Mouse (Mus musculus): ENCODE measurements around the gene Gm10382. TPM values are rescaled to one million over a fixed set of nuclear protein-coding genes. Genes with fewer than 3 reads are reported as not detected.
"Not testable (repeated sequence)": the region's sequence is repeated elsewhere in the genome, so short reads cannot be mapped to it uniquely, and the experiment has no call there.

Gm10382 gene
- polyA plus RNA-seq, 1 experiment from 2014 or later, result 0.18 TPM

DNA sequence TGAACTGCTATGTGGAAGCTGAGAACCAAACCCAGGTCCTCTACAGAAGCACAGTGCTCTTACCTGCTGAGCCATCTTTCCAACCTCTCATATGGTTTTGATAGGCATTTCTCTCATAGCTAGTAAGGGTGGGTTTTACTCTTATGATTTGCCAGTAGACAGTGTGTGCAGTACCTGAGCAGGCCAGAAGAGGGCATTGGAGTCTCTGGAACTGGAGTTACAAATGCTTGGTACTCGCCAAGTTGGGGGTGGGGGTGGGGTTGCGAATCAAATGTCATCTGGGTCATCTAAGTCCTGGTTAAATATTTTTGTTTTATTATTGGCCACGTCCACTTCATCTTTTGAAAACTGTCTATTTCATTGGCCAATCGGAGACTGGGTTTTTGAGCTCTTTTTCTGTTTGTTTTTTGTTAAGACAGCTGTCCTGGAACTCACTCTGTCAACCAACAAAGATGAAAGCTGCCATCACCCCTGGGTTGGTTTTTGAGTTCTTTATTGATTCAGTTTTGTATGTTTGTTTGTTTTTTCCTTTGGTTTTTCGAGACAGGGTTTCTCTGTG is 22.9 kb downstream of the Gm10382 start:
- peaks cover 26% of the 10 kb centered on the region for H3K36me3 ChIP-seq (ENCODE audit: control insufficient read depth, insufficient read depth, low read length)
- H3K4me3 ChIP-seq (ENCODE audit: low read depth, low read length), result no peak overlapping the region
- peaks cover 18% of the 10 kb centered on the region for H3K4me1 ChIP-seq (replicated peaks; ENCODE audit: control insufficient read depth, insufficient read depth, low read length)
- H3K4me2 ChIP-seq, result no peak overlapping the region
- DNase-seq (ENCODE audit: low spot score), result peak; percentile 63
- WGBS, result 55% methylated on average over 5 of the region's 5 CpGs
- H3K27me3 ChIP-seq (replicated peaks; ENCODE audit: control insufficient read depth, insufficient read depth, low read length), result no peaks in the 10 kb centered on the region
- H3K27ac ChIP-seq (ENCODE audit: low read depth, low read length), result no peak overlapping the region
- no peaks in the 10 kb centered on the region for H3K9me3 ChIP-seq (ENCODE audit: control insufficient read depth, low read length)
- no peak for ATAC-seq (replicated peaks; ENCODE audit: low FRiP score)
- no peak overlapping the region for H3K9ac ChIP-seq (ENCODE audit: low read depth, low read length)

DNA sequence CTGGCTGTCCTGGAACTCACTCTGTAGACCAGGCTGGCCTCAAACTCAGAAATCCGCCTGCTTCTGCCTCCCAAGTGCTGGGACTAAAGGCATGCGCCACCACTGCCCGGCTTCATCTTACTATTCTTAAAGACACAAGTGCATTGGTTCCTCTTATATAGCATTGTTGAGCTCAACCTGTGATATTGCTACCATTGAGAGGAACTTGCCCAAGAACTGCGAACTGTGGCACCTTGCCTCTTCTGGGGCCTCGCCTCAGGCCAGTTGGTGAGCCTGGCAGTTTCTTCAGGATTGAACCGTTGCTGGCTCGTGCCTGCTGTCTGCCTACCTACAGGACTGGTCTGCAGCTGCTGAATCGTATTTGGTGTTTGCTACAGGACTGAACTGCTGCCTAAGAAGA is 23.4 kb downstream of the Gm10382 start:
- Histone ChIP-seq H3K36me3 (ENCODE audit: control insufficient read depth, insufficient read depth, low read length) (peaks cover 30% of the 10 kb centered on the region), H3K4me1 (replicated peaks; ENCODE audit: control insufficient read depth, insufficient read depth, low read length) (peaks cover 13% of the 10 kb centered on the region)
- not testable (repeated sequence) for H3K4me3 ChIP-seq (ENCODE audit: low read depth, low read length); H3K9me3 ChIP-seq (ENCODE audit: control insufficient read depth, low read length); DNase-seq (ENCODE audit: low spot score); H3K27ac ChIP-seq (ENCODE audit: low read depth, low read length); H3K9ac ChIP-seq (ENCODE audit: low read depth, low read length); H3K4me2 ChIP-seq; ATAC-seq (replicated peaks; ENCODE audit: low FRiP score); H3K27me3 ChIP-seq (replicated peaks; ENCODE audit: control insufficient read depth, insufficient read depth, low read length)
- WGBS, result 88% methylated on average over 8 of the region's 8 CpGs

DNA sequence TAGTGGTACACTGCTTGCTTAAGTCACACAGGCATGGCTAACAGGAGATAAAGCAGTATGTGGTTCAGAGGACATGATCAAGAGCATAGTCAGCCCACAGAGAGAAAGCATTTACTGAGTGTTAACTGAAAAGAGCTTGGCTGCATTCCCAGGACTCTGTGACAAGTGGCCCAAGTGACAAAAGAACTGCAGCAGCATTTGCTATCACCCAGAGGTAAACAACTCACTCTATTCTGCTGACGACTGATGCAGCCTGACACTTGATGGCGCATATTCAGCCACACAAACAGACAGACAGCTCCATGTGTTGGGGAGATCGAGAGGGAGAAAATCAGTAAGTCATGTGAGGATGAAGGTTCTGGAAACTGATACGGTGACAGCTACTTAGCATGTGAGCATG is 24.6 kb downstream of the Gm10382 start:
- Histone ChIP-seq H3K27ac (ENCODE audit: low read depth, low read length) (no peak overlapping the region), H3K9ac (ENCODE audit: low read depth, low read length) (no peak overlapping the region), H3K36me3 (ENCODE audit: control insufficient read depth, insufficient read depth, low read length) (peaks cover 39% of the 10 kb centered on the region), H3K4me3 (ENCODE audit: low read depth, low read length) (no peak overlapping the region), H3K4me1 (replicated peaks; ENCODE audit: control insufficient read depth, insufficient read depth, low read length) (peaks cover 5% of the 10 kb centered on the region; the same call in 1 of the 2 replicates), H3K27me3 (replicated peaks; ENCODE audit: control insufficient read depth, insufficient read depth, low read length) (no peaks in the 10 kb centered on the region), H3K9me3 (ENCODE audit: control insufficient read depth, low read length) (no peaks in the 10 kb centered on the region), H3K4me2 (no peak overlapping the region)
- DNase-seq (ENCODE audit: low spot score) (no peak), ATAC-seq (replicated peaks; ENCODE audit: low FRiP score) (no peak)
- WGBS, result 80% methylated on average over 4 of the region's 4 CpGs

DNA sequence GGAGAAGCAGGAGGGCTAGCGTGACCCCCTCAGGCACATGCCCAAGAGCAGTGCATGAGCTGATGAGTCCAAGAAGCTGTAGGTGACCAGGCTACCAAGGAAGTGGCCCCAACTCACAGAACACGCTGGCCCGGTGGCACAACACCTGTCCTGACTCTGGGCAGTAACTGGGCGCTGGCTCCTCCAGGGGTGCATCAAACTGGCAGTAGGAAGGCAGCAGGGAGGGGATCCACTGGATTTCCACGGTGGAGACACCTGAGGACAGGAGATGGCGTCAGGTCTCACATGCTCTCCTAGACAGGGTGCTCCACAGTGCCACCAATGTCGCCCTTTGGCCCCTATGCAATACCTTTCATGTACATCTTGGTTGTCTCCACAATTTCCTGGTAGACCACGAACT is 27.1 kb downstream of the Gm10382 start:
- no peaks in the 10 kb centered on the region for H3K9me3 ChIP-seq (ENCODE audit: control insufficient read depth, low read length)
- no peak overlapping the region for H3K9ac ChIP-seq (ENCODE audit: low read depth, low read length)
- H3K27ac ChIP-seq (ENCODE audit: low read depth, low read length), result no peak overlapping the region
- DNase-seq (ENCODE audit: low spot score) (no peak), ATAC-seq (replicated peaks; ENCODE audit: low FRiP score) (no peak)
- no peaks in the 10 kb centered on the region for H3K4me1 ChIP-seq (replicated peaks; ENCODE audit: control insufficient read depth, insufficient read depth, low read length)
- H3K36me3 ChIP-seq (ENCODE audit: control insufficient read depth, insufficient read depth, low read length), result peaks cover 51% of the 10 kb centered on the region
- WGBS, result 92% methylated on average over 8 of the region's 8 CpGs
- no peak overlapping the region for H3K4me2 ChIP-seq
- H3K4me3 ChIP-seq (ENCODE audit: low read depth, low read length), result no peak overlapping the region
- H3K27me3 ChIP-seq (replicated peaks; ENCODE audit: control insufficient read depth, insufficient read depth, low read length), result no peaks in the 10 kb centered on the region

DNA sequence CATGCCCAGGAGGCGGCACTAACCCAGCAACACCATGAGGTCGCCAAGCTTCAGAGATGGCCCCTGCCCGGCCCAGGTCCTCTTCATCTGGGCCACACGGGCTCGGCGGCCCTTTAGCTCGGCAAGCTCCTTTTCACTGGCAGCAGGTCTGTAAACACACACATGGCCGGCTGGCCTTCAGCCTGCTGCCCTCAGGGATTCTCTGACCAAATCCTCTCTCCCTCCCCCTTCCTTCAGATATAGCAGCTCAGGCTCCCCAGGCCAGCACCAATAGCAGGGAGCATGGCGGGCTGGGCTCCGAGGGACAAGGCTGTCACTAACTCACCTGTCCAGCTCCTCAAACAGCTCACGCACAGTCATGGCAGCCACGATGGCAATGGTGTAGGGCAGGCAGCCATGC is 29.5 kb downstream of the Gm10382 start:
- ATAC-seq (replicated peaks; ENCODE audit: low FRiP score) (no peak), DNase-seq (ENCODE audit: low spot score) (no peak)
- Histone ChIP-seq H3K9ac (ENCODE audit: low read depth, low read length) (no peak overlapping the region), H3K9me3 (ENCODE audit: control insufficient read depth, low read length) (no peaks in the 10 kb centered on the region), H3K27me3 (replicated peaks; ENCODE audit: control insufficient read depth, insufficient read depth, low read length) (no peaks in the 10 kb centered on the region), H3K27ac (ENCODE audit: low read depth, low read length) (no peak overlapping the region), H3K4me2 (no peak overlapping the region), H3K4me3 (ENCODE audit: low read depth, low read length) (no peak overlapping the region), H3K4me1 (replicated peaks; ENCODE audit: control insufficient read depth, insufficient read depth, low read length) (no peaks in the 10 kb centered on the region), H3K36me3 (ENCODE audit: control insufficient read depth, insufficient read depth, low read length) (peaks cover 70% of the 10 kb centered on the region)
- 89% methylated on average over 12 of the region's 12 CpGs for WGBS

DNA sequence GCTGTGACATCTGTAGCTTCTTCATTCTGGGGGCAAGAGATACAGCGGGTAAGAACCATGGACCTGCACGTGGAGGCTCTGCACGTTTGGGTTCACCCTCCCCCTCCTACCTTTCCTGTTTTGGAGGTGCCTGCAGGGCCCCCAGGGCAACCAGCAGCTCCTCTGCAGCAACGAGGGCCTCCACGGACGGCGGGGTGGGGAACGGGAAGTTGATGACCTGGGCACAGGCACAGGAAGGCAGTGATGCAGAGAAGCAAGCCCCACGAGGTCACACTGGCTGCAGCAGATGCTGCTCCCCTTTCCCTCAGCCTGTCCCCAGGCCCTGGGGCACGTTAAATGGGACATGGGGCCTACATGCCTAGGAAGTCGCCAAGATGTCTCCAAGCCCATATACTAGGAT is 30.0 kb downstream of the Gm10382 start:
- Histone ChIP-seq H3K9ac (ENCODE audit: low read depth, low read length) (no peak overlapping the region), H3K4me3 (ENCODE audit: low read depth, low read length) (no peak overlapping the region), H3K4me1 (replicated peaks; ENCODE audit: control insufficient read depth, insufficient read depth, low read length) (no peaks in the 10 kb centered on the region), H3K27ac (ENCODE audit: low read depth, low read length) (no peak overlapping the region), H3K36me3 (ENCODE audit: control insufficient read depth, insufficient read depth, low read length) (peaks cover 70% of the 10 kb centered on the region), H3K9me3 (ENCODE audit: control insufficient read depth, low read length) (no peaks in the 10 kb centered on the region), H3K27me3 (replicated peaks; ENCODE audit: control insufficient read depth, insufficient read depth, low read length) (no peaks in the 10 kb centered on the region), H3K4me2 (no peak overlapping the region)
- DNase-seq (ENCODE audit: low spot score) (no peak), ATAC-seq (replicated peaks; ENCODE audit: low FRiP score) (no peak)
- WGBS, result 75% methylated on average over 11 of the region's 11 CpGs

DNA sequence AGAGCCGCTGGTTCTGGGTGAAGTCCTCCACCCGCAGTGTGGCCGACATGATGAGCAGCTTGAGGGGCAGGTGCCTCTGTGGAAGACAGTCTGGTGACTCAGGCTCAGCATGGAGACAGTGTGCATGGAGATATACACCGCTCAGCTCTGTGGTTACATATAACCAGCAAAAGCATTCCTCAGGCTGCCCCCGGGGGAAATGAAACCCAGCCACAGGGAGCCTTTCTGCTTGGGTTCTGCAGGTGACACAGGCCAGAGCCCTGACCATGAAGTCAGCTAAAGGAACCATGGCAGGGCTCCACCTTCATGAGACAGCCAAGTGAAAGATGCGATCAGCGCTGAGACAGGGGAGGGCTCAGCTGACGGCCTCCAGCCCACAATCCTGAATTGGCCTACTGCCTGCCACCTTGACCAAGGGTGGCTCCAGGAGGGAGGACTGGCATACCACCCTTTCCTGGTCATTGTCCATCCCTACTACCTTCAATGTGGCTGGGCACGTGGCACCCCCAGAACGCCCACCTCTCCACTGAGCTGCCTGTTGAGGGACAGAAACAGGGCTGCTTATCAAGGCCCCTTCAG is 36.7 kb downstream of the Gm10382 start:
- no peaks in the 10 kb centered on the region for H3K4me1 ChIP-seq (replicated peaks; ENCODE audit: control insufficient read depth, insufficient read depth, low read length)
- no peak overlapping the region for H3K27ac ChIP-seq (ENCODE audit: low read depth, low read length)
- WGBS, result 88% methylated on average over 10 of the region's 10 CpGs
- no peak overlapping the region for H3K4me2 ChIP-seq
- H3K9ac ChIP-seq (ENCODE audit: low read depth, low read length), result no peak overlapping the region
- H3K36me3 ChIP-seq (ENCODE audit: control insufficient read depth, insufficient read depth, low read length), result peaks cover 80% of the 10 kb centered on the region
- H3K27me3 ChIP-seq (replicated peaks; ENCODE audit: control insufficient read depth, insufficient read depth, low read length), result no peaks in the 10 kb centered on the region
- no peaks in the 10 kb centered on the region for H3K9me3 ChIP-seq (ENCODE audit: control insufficient read depth, low read length)
- no peak overlapping the region for H3K4me3 ChIP-seq (ENCODE audit: low read depth, low read length)
- ATAC-seq (replicated peaks; ENCODE audit: low FRiP score) (no peak), DNase-seq (ENCODE audit: low spot score) (no peak)

DNA sequence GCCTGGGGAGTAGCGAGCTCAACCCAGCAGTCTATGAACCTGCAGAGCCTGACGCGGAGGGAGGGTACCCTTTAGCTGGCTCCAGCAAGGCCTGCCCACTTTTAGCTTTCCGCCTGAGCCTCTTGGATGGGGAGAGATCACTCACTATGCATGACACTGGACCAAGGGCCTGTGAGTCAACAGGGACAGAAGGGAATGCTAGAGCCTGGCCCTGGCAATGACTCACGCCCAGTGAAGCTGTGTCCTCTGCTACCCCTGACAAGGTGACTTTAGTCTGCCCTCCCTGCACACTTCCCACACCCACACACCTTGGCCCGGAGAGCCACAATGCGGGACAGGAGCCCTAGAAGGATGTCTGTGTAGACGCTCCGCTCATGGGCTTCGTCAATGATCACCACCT is 37.2 kb downstream of the Gm10382 start:
- WGBS, result 90% methylated on average over 10 of the region's 10 CpGs
- Histone ChIP-seq H3K27ac (ENCODE audit: low read depth, low read length) (no peak overlapping the region), H3K4me2 (no peak overlapping the region), H3K9me3 (ENCODE audit: control insufficient read depth, low read length) (no peaks in the 10 kb centered on the region), H3K27me3 (replicated peaks; ENCODE audit: control insufficient read depth, insufficient read depth, low read length) (no peaks in the 10 kb centered on the region), H3K4me3 (ENCODE audit: low read depth, low read length) (no peak overlapping the region), H3K9ac (ENCODE audit: low read depth, low read length) (no peak overlapping the region), H3K36me3 (ENCODE audit: control insufficient read depth, insufficient read depth, low read length) (peaks cover 81% of the 10 kb centered on the region), H3K4me1 (replicated peaks; ENCODE audit: control insufficient read depth, insufficient read depth, low read length) (no peaks in the 10 kb centered on the region)
- ATAC-seq (replicated peaks; ENCODE audit: low FRiP score) (no peak), DNase-seq (ENCODE audit: low spot score) (no peak)

DNA sequence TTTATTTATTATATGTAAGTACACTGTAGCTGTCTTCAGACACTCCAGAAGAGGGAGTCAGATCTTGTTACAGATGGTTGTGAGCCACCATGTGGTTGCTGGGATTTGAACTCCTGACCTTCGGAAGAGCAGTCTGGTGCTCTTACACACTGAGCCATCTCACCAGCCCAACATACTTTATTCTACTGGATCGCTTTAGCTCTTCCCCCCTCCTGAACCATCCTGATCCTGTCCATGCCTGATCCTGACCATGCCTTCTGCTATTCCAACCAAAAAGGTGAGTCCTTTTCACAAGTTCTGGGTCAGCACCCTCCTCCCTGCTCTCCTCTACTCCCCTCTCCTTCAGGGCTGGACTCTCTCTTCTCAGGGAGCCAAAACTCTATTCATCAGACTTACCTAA is 43.2 kb downstream of the Gm10382 start:
- Histone ChIP-seq H3K4me2 (peak overlapping the region; percentile 74), H3K36me3 (ENCODE audit: control insufficient read depth, insufficient read depth, low read length) (peaks cover 33% of the 10 kb centered on the region)
- 93% methylated on average over 2 of the region's 2 CpGs for WGBS
- not testable (repeated sequence) for H3K27ac ChIP-seq (ENCODE audit: low read depth, low read length); DNase-seq (ENCODE audit: low spot score); ATAC-seq (replicated peaks; ENCODE audit: low FRiP score); H3K4me3 ChIP-seq (ENCODE audit: low read depth, low read length); H3K9ac ChIP-seq (ENCODE audit: low read depth, low read length); H3K9me3 ChIP-seq (ENCODE audit: control insufficient read depth, low read length); H3K4me1 ChIP-seq (replicated peaks; ENCODE audit: control insufficient read depth, insufficient read depth, low read length); H3K27me3 ChIP-seq (replicated peaks; ENCODE audit: control insufficient read depth, insufficient read depth, low read length)

Data from liver, embryonic 11.5 days (tissue).